Mouse (Mus musculus) layer of hippocampus, postnatal 14 days (tissue): ENCODE measurements at regions not wholly inside any gene's neighbourhood (a gene's known extent, or its start where the extent isn't known, plus 50 kb on each side); places are given as distances from the start of the nearest gene placed in this dataset.

Experiments used
- microRNA-seq, 2 experiments: library from miRNA; unstranded; fragments of <30 nt; microRNA quantifications; one replicate each; pipeline ENCODE4 v1.2.0; 2021

Small RNA genes in the stretch of these regions (microRNA-seq; reads per million reads assigned to microRNA genes)
- 0 reads per million in 2 experiments for gene Gm44495
